In genomic region chrX:94212264-94212596, GRCm38 (mm10) we compare ENCODE assay signal across 8 mouse cellular contexts. TPM values are rescaled to one million over a fixed set of nuclear protein-coding genes. Genes with fewer than 3 reads are reported as not detected.
DNase-seq lines count a peak whose midpoint lies in the region; ATAC-seq and TF ChIP-seq lines count a peak whose summit lies in the region.

No protein-coding gene starts in this region.

- peak overlapping the region; percentile 87 for H3K27ac ChIP-seq in kidney, embryonic 15.5 days
- peak overlapping the region; percentile 81 for H3K27ac ChIP-seq in brown adipose tissue, adult 24 weeks (replicated peaks; ENCODE audit: low read depth, low read length)
- peak overlapping the region; percentile 83 for H3K27ac ChIP-seq in hindbrain, postnatal 0 days
- H3K27ac ChIP-seq in midbrain, embryonic 15.5 days, result peak overlapping the region; percentile 89

- peak overlapping the region; percentile 60 for H3K4me2 ChIP-seq in kidney, embryonic 15.5 days
- H3K4me2 ChIP-seq in hindbrain, postnatal 0 days (ENCODE audit: low read depth, low read length), result peak overlapping the region; percentile 70
- peak overlapping the region; percentile 69 for H3K4me2 ChIP-seq in midbrain, embryonic 15.5 days

- ATAC-seq in kidney, embryonic 15.5 days (replicated peaks; ENCODE audit: low FRiP score), result peak; percentile 77
- peak; percentile 70 for ATAC-seq in hindbrain, postnatal 0 days
- ATAC-seq in midbrain, embryonic 15.5 days (replicated peaks), result no peak; the same call in 1 of the 2 replicates

- H3K27me3 ChIP-seq in kidney, embryonic 15.5 days, result no peaks in the 10 kb centered on the region
- H3K27me3 ChIP-seq in hindbrain, postnatal 0 days (ENCODE audit: insufficient read depth, low read length), result no peaks in the 10 kb centered on the region
- H3K27me3 ChIP-seq in midbrain, embryonic 15.5 days (replicated peaks), result 0 out of 2 replicates have a peak, but pooled peaks cover 2% of the 10 kb centered on the region

- H3K4me3 ChIP-seq in kidney, embryonic 15.5 days (replicated peaks), result peak overlapping the region; percentile 88
- H3K4me3 ChIP-seq in brown adipose tissue, adult 24 weeks (ENCODE audit: insufficient read depth, low read depth, low read length), result peak overlapping the region; percentile 98
- peak overlapping the region; percentile 77 for H3K4me3 ChIP-seq in hindbrain, postnatal 0 days (ENCODE audit: low read length)
- peak overlapping the region; percentile 87 for H3K4me3 ChIP-seq in midbrain, embryonic 15.5 days

- H3K9me3 ChIP-seq in kidney, embryonic 15.5 days (replicated peaks), result no peaks in the 10 kb centered on the region
- no peaks in the 10 kb centered on the region for H3K9me3 ChIP-seq in hindbrain, postnatal 0 days (ENCODE audit: low read length)
- no peaks in the 10 kb centered on the region for H3K9me3 ChIP-seq in midbrain, embryonic 15.5 days

- no peak for DNase-seq in kidney, adult 9 months
- DNase-seq in hindbrain, postnatal 0 days (ENCODE audit: low spot score), result no peak
- DNase-seq in frontal cortex, postnatal 25 days (ENCODE audit: low spot score in 2 of 2), result no peak
- DNase-seq in cerebellum, postnatal 10 days, result no peak
- no peak for DNase-seq in kidney, postnatal 4 days

- peaks cover 35% of the 10 kb centered on the region for H3K36me3 ChIP-seq in kidney, embryonic 15.5 days
- H3K36me3 ChIP-seq in hindbrain, postnatal 0 days (ENCODE audit: insufficient read depth, low read length), result peaks cover 18% of the 10 kb centered on the region; the same call in 1 of the 2 replicates
- H3K36me3 ChIP-seq in midbrain, embryonic 15.5 days (replicated peaks), result peaks cover 13% of the 10 kb centered on the region; the same call in 1 of the 2 replicates

- TF ChIP-seq CTCF in hindbrain, postnatal 0 days (IDR thresholded peaks at IDR 0.05; ENCODE audit: low read depth), result no peak

- peaks cover 3% of the 10 kb centered on the region; the same call in 1 of the 2 replicates for H3K4me1 ChIP-seq in kidney, embryonic 15.5 days
- no peaks in the 10 kb centered on the region for H3K4me1 ChIP-seq in brown adipose tissue, adult 24 weeks (ENCODE audit: control insufficient read depth, insufficient read depth, insufficient read length, low read length)
- no peaks in the 10 kb centered on the region for H3K4me1 ChIP-seq in hindbrain, postnatal 0 days (ENCODE audit: insufficient read depth, low read length)
- H3K4me1 ChIP-seq in midbrain, embryonic 15.5 days, result peaks cover 6% of the 10 kb centered on the region; the same call in 1 of the 2 replicates

- WGBS in kidney, embryonic 15.5 days, result 1% methylated on average over 12 of the region's 12 CpGs
- WGBS in hindbrain, postnatal 0 days, result under 1% methylated on average over 12 of the region's 12 CpGs
- WGBS in midbrain, embryonic 15.5 days, result under 1% methylated on average over 12 of the region's 12 CpGs

- peak overlapping the region; percentile 85 for H3K9ac ChIP-seq in kidney, embryonic 15.5 days
- H3K9ac ChIP-seq in hindbrain, postnatal 0 days (replicated peaks; ENCODE audit: low read length), result peak overlapping the region; percentile 91
- peak overlapping the region; percentile 85 for H3K9ac ChIP-seq in midbrain, embryonic 15.5 days

RNA-seq across cellular contexts. Expression of gene Eif2s3x, which starts 0.4 kb away (rescaled TPM):
- 74.7 and 79.2 TPM in 2 replicates for polyA plus RNA-seq in kidney, embryonic 15.5 days (2015; fragmentation: Nextera tagmentation; extraction: Ambion mirVana)
- 81.5 and 82.8 TPM in 2 replicates for polyA plus RNA-seq in brown adipose tissue, adult 24 weeks (2012; ENCODE audit: insufficient read depth, insufficient read length, missing spikeins)
- total RNA-seq in hindbrain, postnatal 0 days (2014; rRNA removed), result 179 and 196 TPM in 2 replicates
- polyA plus RNA-seq in hindbrain, postnatal 0 days (2015; fragmentation: Nextera tagmentation; extraction: Ambion mirVana), result 55.5 and 88.1 TPM in 2 replicates
- 89.5 and 96.1 TPM in 2 replicates for polyA plus RNA-seq in midbrain, embryonic 15.5 days (2015; fragmentation: Nextera tagmentation; extraction: Ambion mirVana)

RNA-seq across cellular contexts. Expression of gene Klhl15, which starts 22.2 kb away (rescaled TPM):
- 8.3 and 9.3 TPM in 2 replicates for polyA plus RNA-seq in kidney, embryonic 15.5 days (2015; fragmentation: Nextera tagmentation; extraction: Ambion mirVana)
- polyA plus RNA-seq in brown adipose tissue, adult 24 weeks (2012; ENCODE audit: insufficient read depth, insufficient read length, missing spikeins), result 4.5 and 5.1 TPM in 2 replicates
- 21.7 and 26.5 TPM in 2 replicates for total RNA-seq in hindbrain, postnatal 0 days (2014; rRNA removed)
- 8.6 and 8.7 TPM in 2 replicates for polyA plus RNA-seq in hindbrain, postnatal 0 days (2015; fragmentation: Nextera tagmentation; extraction: Ambion mirVana)
- 9.4 and 10.1 TPM in 2 replicates for polyA plus RNA-seq in midbrain, embryonic 15.5 days (2015; fragmentation: Nextera tagmentation; extraction: Ambion mirVana)
